Mouse (Mus musculus): ENCODE measurements at regions not wholly inside any gene's neighbourhood (a gene's known extent, or its start where the extent isn't known, plus 50 kb on each side); places are given as distances from the start of the nearest gene placed in this dataset.

DNA sequence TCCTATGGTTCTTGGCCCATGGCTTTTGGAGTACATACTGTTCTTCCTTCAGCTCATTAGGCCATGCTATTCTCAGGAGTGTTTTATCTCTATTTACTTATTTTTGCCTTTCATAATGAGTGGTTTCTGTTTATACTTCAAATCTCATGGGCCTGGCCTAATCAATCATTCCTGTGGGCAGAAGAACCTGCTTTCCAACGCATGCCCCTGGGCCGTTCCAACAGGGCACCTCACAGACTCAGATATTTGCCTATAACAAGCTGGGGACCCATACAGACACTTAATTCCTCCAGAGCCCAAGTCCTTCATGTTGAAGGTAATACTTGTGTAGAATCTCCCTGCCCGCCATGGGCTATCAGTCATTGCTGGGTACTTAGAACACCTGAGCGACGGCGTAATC lies 59.7 kb upstream of the Slc45a1 start:
- no peak for TF ChIP-seq CTCF (IDR thresholded peaks at IDR 0.05; ENCODE audit: control insufficient read depth, insufficient read depth, insufficient replicate concordance, low read depth, low read length)
- no peak for TF ChIP-seq POLR2A (IDR thresholded peaks at IDR 0.05; ENCODE audit: control insufficient read depth, low read depth, low read length)
